In genomic region chr4:102255295-102255670, GRCm38 (mm10) we compare ENCODE assay signal across 8 mouse cellular contexts.
DNase-seq lines count a peak whose midpoint lies in the region; ATAC-seq and TF ChIP-seq lines count a peak whose summit lies in the region.

No protein-coding gene starts in this region.

- H3K79me2 ChIP-seq in myocyte (ENCODE audit: control insufficient read depth, insufficient read depth) = no peaks in the 10 kb centered on the region

- peak; percentile 64; the same call in 1 of the 2 replicates for ATAC-seq in heart, embryonic 15.5 days (replicated peaks; ENCODE audit: insufficient number of reproducible peaks, insufficient read depth, low FRiP score, low read depth)
- ATAC-seq in embryonic facial prominence, embryonic 11.5 days (replicated peaks; ENCODE audit: insufficient number of reproducible peaks, low FRiP score, low TSS enrichment, low read depth) = no peak
- no peak for ATAC-seq in hindbrain, postnatal 0 days

- H3K4me2 ChIP-seq in heart, embryonic 15.5 days = peak overlapping the region; percentile 63
- H3K4me2 ChIP-seq in embryonic facial prominence, embryonic 11.5 days (ENCODE audit: low read depth, low read length) = peak overlapping the region; percentile 56
- peak overlapping the region; percentile 88 for H3K4me2 ChIP-seq in hindbrain, postnatal 0 days (ENCODE audit: low read depth, low read length)
- H3K4me2 ChIP-seq in myocyte (ENCODE audit: low read depth) = peak overlapping the region; percentile 80

- no peak for TF ChIP-seq POLR2A in myocyte (IDR thresholded peaks at IDR 0.05; ENCODE audit: insufficient read length, low read depth)

- no peak overlapping the region for H3ac ChIP-seq in myocyte (ENCODE audit: control insufficient read depth, insufficient read length)

- no peak for DNase-seq in heart, adult 9 months (ENCODE audit: low spot score in 2 of 2)
- peak; percentile 14 for DNase-seq in embryonic facial prominence, embryonic 11.5 days (ENCODE audit: low spot score)
- no peak for DNase-seq in hindbrain, postnatal 0 days (ENCODE audit: low spot score)
- no peak for DNase-seq in ovary, adult 18-20 months (ENCODE audit: low spot score)
- DNase-seq in urinary bladder, postnatal 25 days (ENCODE audit: low spot score) = no peak
- DNase-seq in ovary, postnatal 10 days (ENCODE audit: low spot score) = no peak

- H3K4me3 ChIP-seq in heart, embryonic 15.5 days = peak overlapping the region; percentile 51
- peak overlapping the region; percentile 3 for H3K4me3 ChIP-seq in embryonic facial prominence, embryonic 11.5 days (ENCODE audit: low read depth, low read length)
- H3K4me3 ChIP-seq in hindbrain, postnatal 0 days (ENCODE audit: low read length) = peak overlapping the region; percentile 47
- peak overlapping the region; percentile 27 for H3K4me3 ChIP-seq in myocyte

- peaks cover 6% of the 10 kb centered on the region; the same call in 1 of the 2 replicates for H3K4me1 ChIP-seq in heart, embryonic 15.5 days (replicated peaks)
- no peaks in the 10 kb centered on the region for H3K4me1 ChIP-seq in embryonic facial prominence, embryonic 11.5 days (ENCODE audit: control insufficient read depth, insufficient read depth, low read length)
- no peaks in the 10 kb centered on the region for H3K4me1 ChIP-seq in hindbrain, postnatal 0 days (ENCODE audit: insufficient read depth, low read length)

- no peak for TF ChIP-seq CTCF in hindbrain, postnatal 0 days (IDR thresholded peaks at IDR 0.05; ENCODE audit: low read depth)

- 17% methylated on average over 9 of the region's 9 CpGs for WGBS in heart, embryonic 15.5 days
- 36% methylated on average over 9 of the region's 9 CpGs for WGBS in embryonic facial prominence, embryonic 11.5 days
- WGBS in hindbrain, postnatal 0 days = 7% methylated on average over 9 of the region's 9 CpGs

- no peaks in the 10 kb centered on the region for H3K27me3 ChIP-seq in heart, embryonic 15.5 days
- H3K27me3 ChIP-seq in embryonic facial prominence, embryonic 11.5 days (ENCODE audit: control insufficient read depth, insufficient read depth, low read length) = no peaks in the 10 kb centered on the region
- H3K27me3 ChIP-seq in hindbrain, postnatal 0 days (ENCODE audit: insufficient read depth, low read length) = no peaks in the 10 kb centered on the region
- no peaks in the 10 kb centered on the region for H3K27me3 ChIP-seq in myocyte (ENCODE audit: control insufficient read depth, insufficient read depth, insufficient read length)

- no peaks in the 10 kb centered on the region for H3K9me3 ChIP-seq in heart, embryonic 15.5 days (replicated peaks)
- no peaks in the 10 kb centered on the region for H3K9me3 ChIP-seq in embryonic facial prominence, embryonic 11.5 days (replicated peaks; ENCODE audit: control insufficient read depth, low read length)
- H3K9me3 ChIP-seq in hindbrain, postnatal 0 days (ENCODE audit: low read length) = no peaks in the 10 kb centered on the region

- H3K27ac ChIP-seq in heart, embryonic 15.5 days = peak overlapping the region; percentile 87
- H3K27ac ChIP-seq in embryonic facial prominence, embryonic 11.5 days (replicated peaks; ENCODE audit: low read depth, low read length) = no peak overlapping the region
- peak overlapping the region; percentile 77 for H3K27ac ChIP-seq in hindbrain, postnatal 0 days

- no peaks in the 10 kb centered on the region for H3K36me3 ChIP-seq in heart, embryonic 15.5 days
- H3K36me3 ChIP-seq in embryonic facial prominence, embryonic 11.5 days (replicated peaks; ENCODE audit: control insufficient read depth, insufficient read depth, low read depth, low read length) = no peaks in the 10 kb centered on the region
- H3K36me3 ChIP-seq in hindbrain, postnatal 0 days (ENCODE audit: insufficient read depth, low read length) = no peaks in the 10 kb centered on the region
- H3K36me3 ChIP-seq in myocyte (ENCODE audit: control insufficient read depth, insufficient read depth) = no peaks in the 10 kb centered on the region

- H3K9ac ChIP-seq in heart, embryonic 15.5 days = peak overlapping the region; percentile 50
- H3K9ac ChIP-seq in embryonic facial prominence, embryonic 11.5 days (replicated peaks; ENCODE audit: low read length) = peak overlapping the region; percentile 59; the same call in 1 of the 2 replicates
- H3K9ac ChIP-seq in hindbrain, postnatal 0 days (replicated peaks; ENCODE audit: low read length) = peak overlapping the region; percentile 55

TF ChIP-seq in myocyte, 11 proteins besides CTCF, POLR2A, EP300 and RAD21:
- TF ChIP-seq SRF (IDR thresholded peaks at IDR 0.05; ENCODE audit: control insufficient read depth, insufficient read length, low read depth) (no peak), USF1 (IDR thresholded peaks at IDR 0.05; ENCODE audit: low read depth) (no peak), MYOD1 (IDR thresholded peaks at IDR 0.05; ENCODE audit: control insufficient read depth in 1 of 3, insufficient read length in 2 of 3, low read depth in 2 of 3) (no peak), CEBPB (IDR thresholded peaks at IDR 0.05; ENCODE audit: insufficient read depth, poor library complexity, severe bottlenecking) (no peak), REST (IDR thresholded peaks at IDR 0.05; ENCODE audit: insufficient read depth, insufficient read length) (no peak), MYOG (IDR thresholded peaks at IDR 0.05; ENCODE audit: control insufficient read depth in 1 of 3, insufficient read depth in 1 of 3, insufficient read length in 2 of 3, low read depth in 2 of 3) (no peak), TCF3 (IDR thresholded peaks at IDR 0.05; ENCODE audit: insufficient read length, low read depth) (no peak), TCF12 (IDR thresholded peaks at IDR 0.05; ENCODE audit: insufficient read depth, poor library complexity, severe bottlenecking) (no peak), MAX (IDR thresholded peaks at IDR 0.05; ENCODE audit: low read depth) (no peak), POLR2AphosphoS2 (IDR thresholded peaks at IDR 0.05; ENCODE audit: insufficient read length, low read depth) (no peak), E2F4 (IDR thresholded peaks at IDR 0.05; ENCODE audit: insufficient read depth) (no peak)
